Mouse (Mus musculus): ENCODE results near the gene Scn11a. TPM values are rescaled to one million over a fixed set of nuclear protein-coding genes. Genes with fewer than 3 reads are reported as not detected.

The Scn11a gene
- total and polyA plus RNA-seq, 3 experiments: 0.13 to 0.54 (median 0.13) TPM

DNA sequence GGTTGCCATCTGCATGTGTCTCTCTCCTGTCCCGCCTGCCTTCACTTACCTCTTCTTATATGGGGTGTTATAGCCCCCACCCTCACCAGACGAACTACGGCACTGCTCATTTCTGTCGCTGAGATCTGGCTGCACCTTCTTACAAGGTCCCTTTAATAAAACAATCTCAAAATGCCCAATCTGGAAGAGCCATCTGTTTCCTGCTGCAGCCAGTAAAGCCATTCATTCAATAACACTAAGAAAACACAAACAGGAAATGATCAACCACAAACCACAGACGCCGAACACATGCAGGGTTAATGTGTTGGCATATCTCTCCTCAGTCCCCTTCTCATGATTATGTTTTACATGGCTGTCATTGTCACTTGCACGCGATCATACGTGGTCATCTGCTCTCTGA lies 1.5 kb downstream of the Scn11a start:
- Histone ChIP-seq H3K79me2 (replicated peaks; ENCODE audit: control insufficient read depth, extremely low read depth, insufficient read depth, poor library complexity, severe bottlenecking) (no peaks in the 10 kb centered on the region), H3K27me3 (replicated peaks) (no peaks in the 10 kb centered on the region), H3K4me3 (replicated peaks in 1 of 3; ENCODE audit: low read depth in 2 of 3, low read length in 2 of 3, poor library complexity in 1 of 3) (no peak overlapping the region), H3K4me1 (ENCODE audit: control insufficient read depth in 1 of 2, insufficient read depth in 2 of 2) (peaks cover under 1 to 7% of the 10 kb centered on the region in 2 experiments; a peak in 3 of 4 replicates), H3K9ac (ENCODE audit: insufficient read depth, low read depth) (no peak overlapping the region), H3K4me2 (ENCODE audit: insufficient read depth, low read depth, poor library complexity, severe bottlenecking) (no peak overlapping the region), H3K27ac (ENCODE audit: insufficient read depth, low read depth) (no peak overlapping the region), H3K36me3 (replicated peaks in 1 of 2; ENCODE audit: control insufficient read depth in 1 of 2, insufficient read depth in 1 of 2, low read length in 1 of 2) (no peaks in the 10 kb centered on the region), H3K9me3 (replicated peaks; ENCODE audit: low read length) (no peaks in the 10 kb centered on the region)
- TF ChIP-seq MAZ (IDR thresholded peaks at IDR 0.05; ENCODE audit: low read depth, low read length): no peak
- no peak for TF ChIP-seq GABPA (IDR thresholded peaks at IDR 0.05; ENCODE audit: insufficient replicate concordance, low read depth, low read length)
- TF ChIP-seq ELF1 (IDR thresholded peaks at IDR 0.05; ENCODE audit: low read depth, low read length): no peak
- no peak for TF ChIP-seq ZMIZ1 (IDR thresholded peaks at IDR 0.05; ENCODE audit: low read depth, low read length)
- TF ChIP-seq SMC3 (IDR thresholded peaks at IDR 0.05; ENCODE audit: low read depth, low read length): no peak
- dilution Hi-C loops (cut with MboI; ENCODE audit: extremely low pct_ligation_motif_present, extremely low pct_unique_long_range_greater_than_20kb, low sequenced_read_pairs) (no loop called here), in situ Hi-C loops (cut with MboI; ENCODE audit: low pct_ligation_motif_present, low pct_unique_long_range_greater_than_20kb, low sequenced_read_pairs) (no loop called here)
- DNase-seq (ENCODE audit: extremely low read depth): no peak

DNA sequence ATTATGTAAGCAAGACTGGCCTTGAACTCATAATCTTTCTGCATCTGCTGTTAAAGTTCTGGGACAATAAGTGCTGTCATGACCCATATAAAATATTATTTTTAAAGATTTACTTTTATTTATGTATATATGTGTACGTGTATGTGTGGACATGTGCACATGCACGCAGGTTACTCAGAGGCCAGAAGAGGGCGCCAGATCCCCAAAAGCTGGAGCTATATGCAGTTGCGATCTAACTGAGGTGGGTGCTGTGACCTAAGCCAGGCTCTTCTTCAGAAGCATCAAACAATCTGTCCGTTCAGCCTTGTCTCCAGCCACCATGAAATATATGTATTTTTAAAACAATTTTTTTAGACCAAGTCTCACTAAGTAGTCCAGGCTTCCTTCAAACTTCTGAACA lies 11.6 kb downstream of the Scn11a start:
- no peaks in the 10 kb centered on the region for H3K36me3 ChIP-seq (replicated peaks in 1 of 2; ENCODE audit: control insufficient read depth in 1 of 2, insufficient read depth in 1 of 2, low read length in 1 of 2)
- no peak overlapping the region for H3K9ac ChIP-seq (ENCODE audit: insufficient read depth, low read depth)
- TF ChIP-seq SMC3 (IDR thresholded peaks at IDR 0.05; ENCODE audit: low read depth, low read length): no peak; the same call in 1 of the 2 replicates
- no peak for TF ChIP-seq NELFE (IDR thresholded peaks at IDR 0.05; ENCODE audit: low read depth, low read length)
- peak in 1 of 2 experiments; percentile 24; a peak in 2 of 4 replicates for TF ChIP-seq CTCF (conservative IDR thresholded peaks at IDR 0.05 in 1 of 2, IDR thresholded peaks at IDR 0.05 in 1 of 2; ENCODE audit: low read depth in 2 of 2, low read length in 2 of 2)
- peak; percentile 2 for TF ChIP-seq RAD21 (IDR thresholded peaks at IDR 0.05; ENCODE audit: low read depth, low read length)
- no peak for TF ChIP-seq CHD2 (IDR thresholded peaks at IDR 0.05; ENCODE audit: low read length)
- no peak overlapping the region for H3K4me2 ChIP-seq (ENCODE audit: insufficient read depth, low read depth, poor library complexity, severe bottlenecking)
- peaks cover 4% of the 10 kb centered on the region for H3K9me3 ChIP-seq (replicated peaks; ENCODE audit: low read length)
- in situ Hi-C loops (cut with MboI; ENCODE audit: low pct_ligation_motif_present, low pct_unique_long_range_greater_than_20kb, low sequenced_read_pairs): no loop called here
- no peaks in the 10 kb centered on the region for H3K27me3 ChIP-seq (replicated peaks)
- H3K27ac ChIP-seq (ENCODE audit: insufficient read depth, low read depth): no peak overlapping the region
- H3K4me3 ChIP-seq (replicated peaks in 1 of 3; ENCODE audit: low read depth in 2 of 3, low read length in 2 of 3, poor library complexity in 1 of 3): no peak overlapping the region
- dilution Hi-C loops (cut with MboI; ENCODE audit: extremely low pct_ligation_motif_present, extremely low pct_unique_long_range_greater_than_20kb, low sequenced_read_pairs): no loop called here
- H3K4me1 ChIP-seq (ENCODE audit: control insufficient read depth in 1 of 2, insufficient read depth in 2 of 2): peaks cover 7 to 17% of the 10 kb centered on the region in 2 experiments; a peak in 2 of 4 replicates
- no peak for DNase-seq (ENCODE audit: extremely low read depth)
- H3K79me2 ChIP-seq (replicated peaks; ENCODE audit: control insufficient read depth, extremely low read depth, insufficient read depth, poor library complexity, severe bottlenecking): no peaks in the 10 kb centered on the region

DNA sequence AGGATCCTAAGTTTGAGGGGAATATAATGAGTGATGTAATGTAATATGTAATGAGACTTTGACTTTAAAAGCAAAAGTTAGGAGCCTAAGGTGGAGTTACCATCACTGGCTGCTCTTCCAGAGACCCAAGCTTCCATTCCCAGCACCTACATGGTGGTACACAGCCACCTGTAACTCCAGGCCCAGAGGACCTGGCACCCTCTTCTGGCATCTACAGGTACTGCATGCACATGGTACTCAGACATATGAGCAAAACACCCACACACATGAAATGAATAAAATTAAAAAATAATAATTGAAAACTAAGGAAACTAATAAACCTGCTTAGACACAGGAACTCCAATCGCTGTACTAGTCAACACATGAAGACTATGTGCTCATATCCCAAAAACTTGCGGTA lies 18.8 kb downstream of the Scn11a start:
- H3K27ac ChIP-seq (ENCODE audit: insufficient read depth, low read depth): no peak overlapping the region
- H3K36me3 ChIP-seq (replicated peaks in 1 of 2; ENCODE audit: control insufficient read depth in 1 of 2, insufficient read depth in 1 of 2, low read length in 1 of 2): no peaks in the 10 kb centered on the region
- H3K9ac ChIP-seq (ENCODE audit: insufficient read depth, low read depth): no peak overlapping the region
- no peak overlapping the region for H3K4me3 ChIP-seq (replicated peaks in 1 of 3; ENCODE audit: low read depth in 2 of 3, low read length in 2 of 3, poor library complexity in 1 of 3)
- no peak overlapping the region for H3K4me2 ChIP-seq (ENCODE audit: insufficient read depth, low read depth, poor library complexity, severe bottlenecking)
- no peaks in the 10 kb centered on the region for H3K27me3 ChIP-seq (replicated peaks)
- in situ Hi-C loops (cut with MboI; ENCODE audit: low pct_ligation_motif_present, low pct_unique_long_range_greater_than_20kb, low sequenced_read_pairs): no loop called here
- TF ChIP-seq ZMIZ1 (IDR thresholded peaks at IDR 0.05; ENCODE audit: low read depth, low read length) (no peak), MAFK (IDR thresholded peaks at IDR 0.05; ENCODE audit: insufficient replicate concordance, low read length) (no peak), MXI1 (IDR thresholded peaks at IDR 0.05; ENCODE audit: low read depth, low read length) (no peak), CTCF (conservative IDR thresholded peaks at IDR 0.05 in 1 of 2, IDR thresholded peaks at IDR 0.05 in 1 of 2; ENCODE audit: low read depth in 2 of 2, low read length in 2 of 2) (peak; percentile 47 to 49; a peak in 3 of 4 replicates), MYC (IDR thresholded peaks at IDR 0.05; ENCODE audit: low read depth, low read length) (no peak), ZKSCAN1 (IDR thresholded peaks at IDR 0.05; ENCODE audit: borderline replicate concordance, low read depth, low read length) (no peak), EP300 (IDR thresholded peaks at IDR 0.05; ENCODE audit: low read length) (no peak), KAT2A (IDR thresholded peaks at IDR 0.05; ENCODE audit: insufficient replicate concordance, low read length) (no peak), JUN (IDR thresholded peaks at IDR 0.05; ENCODE audit: insufficient read depth, low read depth, low read length) (no peak), MEF2A (IDR thresholded peaks at IDR 0.05; ENCODE audit: borderline replicate concordance, low read depth, low read length) (no peak), JUND (conservative IDR thresholded peaks at IDR 0.05; ENCODE audit: low read depth, low read length) (no peak), RAD21 (IDR thresholded peaks at IDR 0.05; ENCODE audit: low read depth, low read length) (peak; percentile 21), SMC3 (IDR thresholded peaks at IDR 0.05; ENCODE audit: low read depth, low read length) (peak; percentile 25), BHLHE40 (IDR thresholded peaks at IDR 0.05; ENCODE audit: low read depth, low read length) (no peak), TCF12 (IDR thresholded peaks at IDR 0.05; ENCODE audit: low read depth, low read length) (no peak), POLR2AphosphoS2 (IDR thresholded peaks at IDR 0.05; ENCODE audit: low read depth, low read length) (no peak), CHD1 (IDR thresholded peaks at IDR 0.05; ENCODE audit: low read depth, low read length) (no peak), ELF1 (IDR thresholded peaks at IDR 0.05; ENCODE audit: low read depth, low read length) (no peak), UBTF (IDR thresholded peaks at IDR 0.05; ENCODE audit: low read depth, low read length) (no peak), ZNF384 (IDR thresholded peaks at IDR 0.05; ENCODE audit: low read depth, low read length) (no peak)
- H3K79me2 ChIP-seq (replicated peaks; ENCODE audit: control insufficient read depth, extremely low read depth, insufficient read depth, poor library complexity, severe bottlenecking): no peaks in the 10 kb centered on the region
- DNase-seq (ENCODE audit: extremely low read depth): no peak
- dilution Hi-C loops (cut with MboI; ENCODE audit: extremely low pct_ligation_motif_present, extremely low pct_unique_long_range_greater_than_20kb, low sequenced_read_pairs): no loop called here
- peaks cover 17 to 37% of the 10 kb centered on the region in 2 experiments for H3K4me1 ChIP-seq (ENCODE audit: control insufficient read depth in 1 of 2, insufficient read depth in 2 of 2)
- H3K9me3 ChIP-seq (replicated peaks; ENCODE audit: low read length): peaks cover 5% of the 10 kb centered on the region

All from CH12.LX (cell line).